Mouse (Mus musculus) spleen, postnatal 14 days (tissue): ENCODE results near the gene Rhoa.
A peak's percentile ranks its signal among the peaks of the same experiment; 100 is the strongest.

Experiments used
- DNase-seq, 2 experiments: peaks; one replicate each; pipeline ENCODE4 v3.0.0; 2021 to 2022; ENCODE audit warnings: low spot score in 2 of 2

Gene Rhoa

GRCm38 (mm10) chr9:108340258-108341138 is 34.6 kb downstream of the Rhoa start:
- peak; percentile 15 to 40 for DNase-seq

- DNase-seq, result no peak
Measured at GRCm38 (mm10) chr9:108341139-108341475, 35.2 kb downstream of the Rhoa start.

- no peak for DNase-seq
Measured at GRCm38 (mm10) chr9:108341801-108342200, 35.9 kb downstream of the Rhoa start.

- no peak for DNase-seq
Measured at GRCm38 (mm10) chr9:108342301-108342831, 36.4 kb downstream of the Rhoa start.

- no peak for DNase-seq
Measured at GRCm38 (mm10) chr9:108343331-108343730, 37.4 kb downstream of the Rhoa start.

GRCm38 (mm10) chr9:108343835-108344234 is 37.9 kb downstream of the Rhoa start:
- no peak for DNase-seq

- no peak for DNase-seq
Measured at GRCm38 (mm10) chr9:108344471-108344870, 38.5 kb downstream of the Rhoa start.

GRCm38 (mm10) chr9:108347024-108347423 is 41.1 kb downstream of the Rhoa start:
- DNase-seq, result no peak

- peak; percentile 77 to 86 for DNase-seq
Measured at GRCm38 (mm10) chr9:108347540-108348289, 41.8 kb downstream of the Rhoa start, which contains the start of gene Usp4. Gene Usp4 (plus strand): TSS chr9:108347853.

- no peak for DNase-seq
Measured at GRCm38 (mm10) chr9:108348290-108348680, 42.4 kb downstream of the Rhoa start.

- no peak for DNase-seq
Measured at GRCm38 (mm10) chr9:108349727-108350126, 43.8 kb downstream of the Rhoa start.

- DNase-seq, result no peak
Measured at GRCm38 (mm10) chr9:108378234-108378633, 72.3 kb downstream of the Rhoa start.

GRCm38 (mm10) chr9:108378736-108379135 is 72.8 kb downstream of the Rhoa start:
- no peak for DNase-seq

GRCm38 (mm10) chr9:108379294-108379693 is 73.4 kb downstream of the Rhoa start:
- no peak for DNase-seq

- DNase-seq, result no peak
Measured at GRCm38 (mm10) chr9:108381382-108381781, 75.5 kb downstream of the Rhoa start.

- no peak for DNase-seq
Measured at GRCm38 (mm10) chr9:108385006-108385405, 79.1 kb downstream of the Rhoa start.

- DNase-seq, result no peak
Measured at GRCm38 (mm10) chr9:108386816-108387215, 80.9 kb downstream of the Rhoa start.
